Mouse (Mus musculus) erythroblast, embryonic 14.5 days (primary cell): ENCODE measurements around the gene Pafah1b3.

ENCODE experiments used
- GATA1 ChIP-seq: IDR thresholded peaks from 2 replicates; pipeline ENCODE4 v1.6.1; 2012; ENCODE audit warnings: low read length, inconsistent platforms, mixed read lengths
- TAL1 ChIP-seq: IDR thresholded peaks from 3 replicates; pipeline ENCODE4 v1.6.1; 2012; ENCODE audit warnings: low read length, inconsistent platforms, mixed read lengths

DNA sequence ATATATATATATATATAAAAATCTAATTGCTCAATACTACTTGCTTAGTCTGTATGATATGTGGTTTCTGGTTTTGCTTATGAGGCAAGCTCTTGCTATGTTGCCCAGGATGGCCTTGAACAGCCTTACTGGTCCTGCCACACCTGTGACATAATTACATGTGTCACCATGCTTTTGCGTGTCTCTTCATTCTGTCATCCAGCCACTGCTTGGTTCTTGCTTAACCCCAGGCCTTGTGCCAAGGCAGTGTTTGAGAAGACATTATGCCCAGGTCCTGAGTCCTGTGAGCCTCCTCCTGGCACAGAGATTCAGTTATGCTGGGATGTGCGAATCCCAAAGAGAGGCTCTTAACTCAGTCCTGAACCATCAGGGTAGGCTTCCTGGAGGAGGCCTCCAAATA is 25.4 kb upstream of the Pafah1b3 start:
- TF ChIP-seq TAL1 (no peak), GATA1 (no peak)
